In genomic region chr7:132356185-132356584, GRCm38 (mm10) we compare ENCODE assay signal across 13 mouse cellular contexts. TPM values are rescaled to one million over a fixed set of nuclear protein-coding genes. Genes with fewer than 3 reads are reported as not detected.
A peak's percentile ranks its signal among the peaks of the same experiment; 100 is the strongest.
DNase-seq lines count a peak whose midpoint lies in the region; ATAC-seq and TF ChIP-seq lines count a peak whose summit lies in the region.
"Had no signal": no experiment of that assay in that cellular context is flagged by ENCODE, and none has a peak within 500 bp of the region (broad histone marks: within the 10 kb centered on the region; RNA-seq: fewer than 3 reads in every experiment).

No protein-coding gene starts in this region.

- H3K27ac ChIP-seq in lung, postnatal 0 days (ENCODE audit: low read length) = no peak overlapping the region
- no peak overlapping the region for H3K27ac ChIP-seq in embryonic facial prominence, embryonic 14.5 days (replicated peaks; ENCODE audit: low read depth, low read length)

- WGBS in lung, postnatal 0 days = 40% methylated on average over 8 of the region's 8 CpGs
- whole genome bisulfite sequencing in embryonic facial prominence, embryonic 14.5 days = 9% methylated on average over 8 of the region's 8 CpGs

- no peak overlapping the region for H3K9ac ChIP-seq in lung, postnatal 0 days (replicated peaks; ENCODE audit: low read depth)
- H3K9ac ChIP-seq in embryonic facial prominence, embryonic 14.5 days (ENCODE audit: low read depth, low read length) = no peak overlapping the region
- H3K9ac ChIP-seq: lung, embryonic 14.5 days had no signal

- no peak for ATAC-seq in CD4-positive, CD25-positive, alpha-beta regulatory T cell, adult 4 months
- ATAC-seq in lung, postnatal 0 days = peak; percentile 57
- peak; percentile 85 for ATAC-seq in embryonic facial prominence, embryonic 14.5 days (ENCODE audit: low read depth)
- ATAC-seq in monocyte, adult 5-6 weeks (replicated peaks; ENCODE audit: insufficient number of reproducible peaks, low FRiP score, low TSS enrichment, poor library complexity, severe bottlenecking) = no peak
- ATAC-seq: inflammation-experienced regulatory T-cells, adult 6 months had no signal

- no peak for TF ChIP-seq EP300 in lung, postnatal 0 days (IDR thresholded peaks at IDR 0.05)

- no peak for TF ChIP-seq CTCF in lung, postnatal 0 days (IDR thresholded peaks at IDR 0.05)

- no peak overlapping the region for H3K4me3 ChIP-seq in lung, postnatal 0 days (ENCODE audit: low read depth, low read length)
- no peak overlapping the region for H3K4me3 ChIP-seq in embryonic facial prominence, embryonic 14.5 days (ENCODE audit: low read depth, low read length)

- peak; percentile 30 for DNase-seq in CD4-positive, CD25-positive, alpha-beta regulatory T cell, adult 2 months (ENCODE audit: low read depth, low spot score)
- DNase-seq in lung, postnatal 0 days (ENCODE audit: low spot score) = peak; percentile 45
- no peak for DNase-seq in lung, postnatal 14 days
- DNase-seq in embryonic facial prominence, embryonic 14.5 days (ENCODE audit: low spot score) = peak; percentile 92
- peak; percentile 29 to 37 for DNase-seq in thymus, postnatal 10 days (ENCODE audit: low spot score in 2 of 2)
- no peak for DNase-seq in gastrocnemius, postnatal 36 days
- DNase-seq: adrenal gland, postnatal 25 days; cerebellum, adult 8-10 months; kidney, postnatal 4 days; lung, embryonic 14.5 days had no signal

- no peak overlapping the region for H3K4me2 ChIP-seq in lung, postnatal 0 days (replicated peaks; ENCODE audit: low read depth, low read length)
- 0 out of 2 replicates have a peak overlapping the region, but pooled peaks have one; percentile 3 for H3K4me2 ChIP-seq in embryonic facial prominence, embryonic 14.5 days (ENCODE audit: low read depth, low read length)
- H3K4me2 ChIP-seq: lung, embryonic 14.5 days had no signal

- H3K27me3 ChIP-seq in lung, postnatal 0 days (replicated peaks; ENCODE audit: insufficient read depth, low read length) = no peaks in the 10 kb centered on the region
- H3K27me3 ChIP-seq in embryonic facial prominence, embryonic 14.5 days (replicated peaks; ENCODE audit: control insufficient read depth, insufficient read depth, low read length) = no peaks in the 10 kb centered on the region

- no peaks in the 10 kb centered on the region for H3K9me3 ChIP-seq in lung, postnatal 0 days (ENCODE audit: low read length)
- no peaks in the 10 kb centered on the region for H3K9me3 ChIP-seq in embryonic facial prominence, embryonic 14.5 days (ENCODE audit: control insufficient read depth, low read length)

- H3K4me1 ChIP-seq in lung, postnatal 0 days (ENCODE audit: insufficient read depth, low read depth, low read length) = no peaks in the 10 kb centered on the region
- peaks cover 25% of the 10 kb centered on the region for H3K4me1 ChIP-seq in embryonic facial prominence, embryonic 14.5 days (ENCODE audit: control insufficient read depth, insufficient read depth, low read length)

- intact Hi-C loops in gastrocnemius, postnatal 36 days (cut with DNase I) = no loop called here

- no peaks in the 10 kb centered on the region for H3K36me3 ChIP-seq in lung, postnatal 0 days (ENCODE audit: insufficient read depth, low read length)
- no peaks in the 10 kb centered on the region for H3K36me3 ChIP-seq in embryonic facial prominence, embryonic 14.5 days (ENCODE audit: control insufficient read depth, insufficient read depth, low read length)

RNA-seq across cellular contexts. Expression of gene Chst15, which starts 39.2 kb away (rescaled TPM):
- 1 to 10 TPM; 6.0 to 9.2 TPM for polyA plus RNA-seq in CD4-positive, CD25-positive, alpha-beta regulatory T cell, adult 4 months (2017; shearing (Covaris generic))
- 13.1 and 14.1 TPM in 2 replicates for polyA plus RNA-seq in lung, postnatal 0 days (2015; fragmentation: Nextera tagmentation; extraction: Ambion mirVana)
- 14.2 and 16.2 TPM in 2 replicates for polyA plus RNA-seq in embryonic facial prominence, embryonic 14.5 days (2014; fragmentation: Nextera tagmentation; extraction: Ambion mirVana)
- total RNA-seq in gastrocnemius, postnatal 36 days (2021) = 1 to 10 TPM; 2.3 to 2.6 TPM
- total RNA-seq in monocyte, adult 5-6 weeks (2017) = 15.5 to 25.4 TPM (median 23.5 TPM) in 3 replicates

Comparison
In these comparisons a context has a peak if more than half of its experiments do, and no peak if none do; other contexts are left out.
1. DNase-seq: peak in CD4-positive, CD25-positive, alpha-beta regulatory T cell, adult 2 months (single experiment), lung, postnatal 0 days (single experiment), embryonic facial prominence, embryonic 14.5 days (single experiment) and thymus, postnatal 10 days (2 of 2); none in lung, postnatal 14 days (single experiment) and gastrocnemius, postnatal 36 days (0 of 2).
2. ATAC-seq: peak in lung, postnatal 0 days (single experiment) and embryonic facial prominence, embryonic 14.5 days (single experiment); none in CD4-positive, CD25-positive, alpha-beta regulatory T cell, adult 4 months (single experiment) and monocyte, adult 5-6 weeks (single experiment).